Mouse (Mus musculus) layer of hippocampus, adult 9-11 months (tissue): Measurements from ENCODE around the gene Tspan5.
A peak's percentile ranks its signal among the peaks of the same experiment; 100 is the strongest.

Experiments
- DNase-seq: peaks from one replicate; pipeline ENCODE4 v3.0.0; 2022

The Tspan5 gene

DNA sequence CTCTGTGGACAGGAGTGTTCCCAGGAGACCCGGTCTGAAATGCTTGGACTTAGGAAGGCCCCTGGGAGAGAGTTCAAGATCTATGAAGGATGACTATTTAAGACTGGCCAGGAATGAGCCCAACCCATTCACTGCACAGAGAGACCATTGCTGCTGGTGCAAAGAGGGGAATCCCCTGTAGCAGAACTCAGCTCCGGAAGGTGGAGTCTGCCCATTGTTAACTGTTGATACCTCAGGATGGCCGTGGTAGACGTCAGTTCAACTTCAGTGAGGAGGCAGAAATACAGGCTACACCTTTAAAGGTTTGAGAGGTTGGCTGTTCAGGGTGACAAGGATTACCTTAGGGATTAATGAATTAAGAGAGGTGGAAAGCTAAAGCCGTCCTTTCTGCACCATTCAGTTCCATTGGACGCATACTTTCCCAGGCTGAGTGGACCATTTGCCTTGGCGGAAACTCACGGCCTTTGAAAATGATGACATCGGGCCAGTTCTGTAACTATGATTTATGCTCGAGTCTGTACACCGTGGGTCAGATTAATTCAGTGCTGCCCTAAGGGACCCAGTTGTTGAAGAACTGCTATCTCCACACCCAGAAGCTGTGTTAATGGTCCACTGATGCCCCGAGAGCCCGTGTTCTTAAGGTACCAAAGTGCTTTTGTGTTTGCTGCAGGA lies 71.3 kb downstream of the Tspan5 start:
- no peak for DNase-seq

DNA sequence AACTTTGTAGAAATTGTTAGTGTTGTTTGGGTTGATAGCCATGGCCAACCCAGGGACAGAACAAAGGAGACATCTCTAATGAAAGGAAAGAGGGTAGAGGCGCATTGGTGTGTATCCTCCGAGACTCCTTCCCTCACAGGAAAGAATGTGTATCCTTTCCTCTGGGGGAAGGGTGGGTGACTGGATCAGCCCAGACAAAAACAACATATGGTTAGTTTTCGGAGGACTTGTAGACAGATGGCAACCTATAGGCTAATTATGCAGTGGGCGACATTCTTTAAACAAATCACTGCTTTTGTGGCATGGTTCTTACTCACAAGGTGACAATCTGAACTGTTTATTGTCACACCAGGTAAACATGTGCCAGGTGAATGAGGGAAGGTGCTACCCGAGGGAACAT lies 72.5 kb downstream of the Tspan5 start:
- no peak for DNase-seq

DNA sequence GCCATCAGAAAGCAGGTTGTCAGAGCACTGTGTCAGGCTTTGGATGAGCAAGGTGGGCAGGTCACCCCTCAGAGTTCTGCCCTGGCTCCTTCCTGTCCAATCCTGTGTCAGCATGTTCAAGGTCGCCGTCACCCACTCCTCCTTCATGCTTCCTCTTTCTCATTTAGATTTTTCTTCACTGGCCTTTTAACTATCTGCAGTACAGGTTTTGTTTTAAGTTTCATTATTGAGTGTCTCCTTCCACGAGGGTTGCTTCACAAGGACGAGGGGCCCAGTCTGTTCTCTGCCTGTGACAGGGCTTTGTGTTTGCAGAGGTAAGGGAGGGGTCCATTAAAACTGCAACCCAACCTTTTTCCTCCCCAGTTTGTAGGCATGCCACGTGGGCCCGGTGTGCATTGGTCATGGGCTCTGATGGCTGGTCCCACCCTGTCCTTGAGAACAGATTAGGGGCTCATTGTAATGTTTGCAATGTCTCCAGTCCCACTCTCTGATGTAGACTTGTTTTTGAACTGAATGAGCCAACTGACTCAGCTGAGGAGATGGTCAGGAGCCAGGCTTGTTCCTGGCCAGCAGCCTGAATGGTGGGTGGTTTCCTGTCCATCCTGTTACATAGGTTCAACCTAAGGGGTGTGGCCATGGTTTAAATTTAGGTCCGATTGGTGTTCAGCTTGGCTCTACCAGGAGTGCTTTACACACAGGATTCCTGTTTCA lies 73.3 kb downstream of the Tspan5 start:
- no peak for DNase-seq

DNA sequence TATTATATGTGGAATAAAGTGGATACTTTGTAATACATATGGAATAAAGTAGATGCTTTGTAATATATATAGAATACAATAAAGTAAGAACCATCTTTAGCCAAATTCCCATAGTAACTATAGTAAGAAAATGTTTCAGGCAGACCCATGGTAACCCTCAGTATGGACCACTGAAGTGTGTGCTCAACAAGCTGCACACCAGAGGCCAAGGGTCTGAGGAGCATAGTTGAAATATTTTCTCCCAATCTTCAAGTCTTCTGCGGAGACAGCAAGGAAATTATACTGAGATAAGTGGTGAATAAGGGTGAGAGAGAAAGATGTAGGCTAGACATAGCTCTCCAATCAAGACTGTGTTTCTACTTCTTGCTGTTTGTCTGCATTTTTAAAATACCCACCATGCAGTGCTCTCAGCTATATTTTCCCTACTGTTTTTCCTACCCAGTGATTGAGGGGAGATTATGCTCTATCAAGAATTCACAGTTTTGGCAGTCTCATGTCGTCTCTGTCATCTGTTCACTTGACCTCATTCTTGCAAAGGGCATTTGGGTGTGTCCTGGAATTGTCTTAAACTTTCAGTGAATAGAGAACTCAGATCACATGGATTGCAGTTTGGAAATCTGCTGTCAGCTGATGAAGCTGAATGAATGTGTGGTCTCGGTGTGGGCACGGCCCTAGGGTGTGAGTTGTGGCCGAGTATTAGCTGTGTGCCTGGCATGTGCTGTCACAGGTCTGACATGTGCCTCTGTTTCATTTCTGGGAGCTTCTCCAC lies 75.1 kb downstream of the Tspan5 start:
- no peak for DNase-seq

DNA sequence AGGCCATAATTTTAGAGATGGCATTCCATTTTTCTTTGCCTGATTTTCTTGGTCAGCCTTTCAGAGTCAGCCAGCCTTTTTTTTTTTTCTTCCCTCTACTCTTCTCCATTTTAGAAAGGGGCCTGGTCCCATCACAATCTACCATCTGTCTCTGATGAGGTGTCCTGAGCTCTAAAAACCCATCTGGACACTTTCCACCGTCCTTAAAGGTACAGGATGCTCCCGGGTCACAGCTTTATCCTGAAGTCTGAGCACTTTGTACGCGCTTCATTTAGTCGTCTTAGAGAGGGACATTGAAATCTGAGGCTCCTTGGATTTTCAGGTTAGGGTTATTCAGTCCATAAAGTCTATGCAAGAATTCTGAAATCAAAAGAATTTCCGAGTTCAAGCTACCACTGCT lies 77.9 kb downstream of the Tspan5 start:
- DNase-seq, result no peak

DNA sequence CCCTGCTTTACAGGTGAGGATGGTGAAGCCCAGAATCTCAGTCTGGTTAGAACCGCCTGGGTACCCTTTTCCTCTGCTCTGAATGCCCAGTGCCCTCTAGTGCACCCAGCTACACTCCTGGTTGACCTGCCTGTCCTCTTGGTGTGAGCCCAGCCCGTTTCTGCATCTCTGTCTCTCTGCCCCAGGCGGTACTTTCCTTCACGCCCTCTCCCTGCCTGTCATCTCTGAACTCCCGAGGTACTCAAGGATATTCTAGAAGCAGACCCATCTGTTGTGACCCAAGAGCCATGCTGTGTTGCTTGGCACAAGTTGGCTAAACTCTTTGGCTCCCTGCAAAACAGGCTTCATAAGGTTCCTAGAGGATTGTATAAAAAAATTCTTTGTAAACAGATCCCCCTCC lies 78.3 kb downstream of the Tspan5 start:
- no peak for DNase-seq

DNA sequence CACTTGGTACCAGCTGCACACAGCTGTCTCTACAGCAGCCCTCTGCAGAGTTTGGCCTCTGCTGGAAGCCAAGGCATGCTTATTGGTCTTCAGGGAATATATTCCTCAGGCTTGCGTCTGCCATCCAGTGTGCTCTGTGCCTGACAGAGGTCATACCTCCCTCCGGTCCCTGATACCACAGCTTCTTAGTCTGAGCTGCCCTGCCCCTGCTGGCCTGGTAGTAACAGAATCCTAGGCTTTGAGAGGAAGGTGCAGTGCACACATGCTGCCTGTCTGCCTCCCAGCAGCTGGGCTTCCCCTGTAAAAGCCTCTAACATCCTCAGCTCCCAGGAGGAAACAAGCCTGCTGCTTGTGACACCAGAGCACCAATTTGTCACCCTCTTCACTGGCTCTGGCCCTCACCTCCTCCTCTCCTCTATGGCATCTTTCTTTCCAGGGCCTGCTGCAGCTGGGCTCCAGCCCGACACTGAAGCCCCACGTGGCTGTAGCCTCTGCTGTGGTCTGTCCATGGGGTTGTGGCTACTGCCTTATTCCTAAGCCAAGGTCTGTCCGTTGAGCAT lies 80.0 kb downstream of the Tspan5 start:
- DNase-seq, result no peak

DNA sequence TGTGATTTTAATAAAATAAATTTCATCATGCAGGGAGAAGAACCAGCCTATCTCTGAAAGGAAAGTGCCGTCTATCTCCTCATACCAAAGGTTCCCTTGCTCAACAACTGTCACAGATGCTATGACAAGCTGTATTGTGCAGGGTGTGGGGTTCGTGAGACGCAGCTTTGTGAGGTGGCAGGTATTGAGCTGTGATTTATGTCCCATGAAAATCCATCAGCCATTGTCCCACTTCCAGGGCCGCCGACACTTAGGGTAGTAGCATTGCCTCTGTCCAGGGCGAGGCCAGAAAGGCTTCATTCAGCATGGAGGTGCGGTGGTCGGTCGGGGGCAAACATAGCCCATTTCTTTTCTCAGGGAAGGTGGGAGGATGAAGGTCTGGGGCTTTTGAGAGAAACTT lies 81.9 kb downstream of the Tspan5 start:
- DNase-seq, result no peak

DNA sequence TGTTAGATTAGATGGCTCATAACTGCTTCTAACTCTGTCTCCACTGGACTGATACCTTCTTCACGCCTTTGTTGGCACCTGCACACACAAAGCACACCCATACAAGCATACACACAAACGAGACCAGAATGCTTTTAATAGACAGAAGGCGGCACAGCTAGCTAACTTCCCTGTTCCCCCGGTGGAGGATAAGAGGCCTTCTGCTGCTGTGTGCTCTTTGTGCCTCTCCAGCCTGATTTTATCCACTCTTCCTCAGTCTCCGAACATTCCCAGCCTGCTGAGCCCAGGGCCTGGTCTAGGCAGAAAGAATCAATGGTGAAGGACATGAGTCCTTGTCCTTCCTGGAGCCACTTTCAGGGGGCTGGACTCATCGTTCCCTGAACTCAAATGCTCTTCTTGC lies 83.3 kb downstream of the Tspan5 start:
- DNase-seq, result no peak

DNA sequence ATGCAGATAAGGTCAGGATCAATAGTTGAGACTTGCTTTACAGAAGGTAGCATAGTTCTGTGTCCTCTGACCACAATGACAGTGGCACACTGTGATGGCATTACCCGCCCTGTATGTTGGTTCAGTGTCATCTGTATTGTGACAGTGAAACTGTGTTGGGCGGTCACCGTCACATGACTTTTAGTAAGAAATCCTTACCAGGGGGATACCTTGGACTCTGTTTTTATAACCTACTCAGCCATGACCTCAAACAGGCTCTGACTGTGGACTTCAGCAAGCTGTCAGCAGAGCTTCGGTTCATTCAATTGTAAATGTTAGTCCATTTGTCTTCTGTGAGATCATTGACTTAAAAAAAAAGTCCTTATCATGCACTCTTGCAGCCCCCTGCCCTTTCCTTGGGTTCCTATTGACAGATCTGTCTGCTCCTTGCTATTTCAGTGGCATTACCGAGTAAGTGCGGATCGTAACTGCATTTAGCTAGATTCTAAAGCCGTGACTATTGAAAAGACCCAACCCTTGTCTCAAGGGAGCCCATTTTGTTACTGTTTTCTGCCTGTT lies 84.3 kb downstream of the Tspan5 start:
- no peak for DNase-seq

DNA sequence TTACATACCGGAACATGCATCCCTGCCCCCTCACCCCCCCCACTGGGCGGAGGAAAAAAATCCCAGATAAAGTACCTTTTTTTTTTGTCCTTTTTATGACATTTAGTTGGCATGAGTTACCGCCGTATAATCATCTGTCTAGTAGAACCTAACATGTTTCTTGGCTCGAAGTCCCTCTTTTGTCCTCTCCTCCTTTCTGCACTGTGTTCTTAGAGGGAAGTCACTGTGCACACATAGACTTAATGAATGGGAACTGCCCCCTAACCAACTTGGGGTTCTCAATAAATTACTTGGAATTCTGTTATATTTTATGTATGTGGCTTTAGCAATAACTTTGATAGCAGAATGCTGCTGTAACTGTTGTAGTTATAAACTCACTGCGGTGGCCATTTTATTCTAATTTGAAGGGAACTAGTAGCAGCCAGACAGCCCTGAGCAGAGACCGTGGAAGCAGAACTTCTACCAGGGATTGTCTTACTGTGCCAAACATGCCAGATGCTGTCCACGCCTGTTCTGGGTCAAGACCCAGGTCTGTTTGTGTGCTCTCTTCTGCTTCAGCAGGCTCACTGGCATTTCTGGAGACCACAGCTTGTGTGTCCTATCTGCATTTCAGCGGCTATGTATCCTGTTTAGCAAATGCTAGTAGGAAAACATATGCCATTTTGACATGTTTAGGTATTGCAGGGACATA lies 91.0 kb downstream of the Tspan5 start:
- no peak for DNase-seq

DNA sequence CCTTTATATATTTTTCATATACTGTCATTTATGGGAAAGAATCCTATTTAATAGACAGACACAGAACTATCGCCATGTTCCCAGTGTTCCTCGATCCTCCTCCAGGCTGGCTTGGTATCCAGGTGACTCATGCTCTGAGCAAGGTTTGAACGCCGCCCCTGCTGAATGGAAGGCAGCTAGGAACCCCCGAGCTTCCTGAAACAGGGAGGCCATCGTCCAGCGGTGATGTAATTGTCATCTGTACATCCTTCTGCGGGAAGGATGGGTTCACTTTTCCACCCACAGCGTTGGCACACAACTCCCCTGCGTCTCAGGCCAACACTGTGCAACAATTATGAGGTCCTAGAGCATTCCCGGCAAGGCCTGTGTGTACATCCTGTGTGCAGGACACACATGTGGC lies 92.2 kb downstream of the Tspan5 start:
- DNase-seq, result peak; percentile 51

DNA sequence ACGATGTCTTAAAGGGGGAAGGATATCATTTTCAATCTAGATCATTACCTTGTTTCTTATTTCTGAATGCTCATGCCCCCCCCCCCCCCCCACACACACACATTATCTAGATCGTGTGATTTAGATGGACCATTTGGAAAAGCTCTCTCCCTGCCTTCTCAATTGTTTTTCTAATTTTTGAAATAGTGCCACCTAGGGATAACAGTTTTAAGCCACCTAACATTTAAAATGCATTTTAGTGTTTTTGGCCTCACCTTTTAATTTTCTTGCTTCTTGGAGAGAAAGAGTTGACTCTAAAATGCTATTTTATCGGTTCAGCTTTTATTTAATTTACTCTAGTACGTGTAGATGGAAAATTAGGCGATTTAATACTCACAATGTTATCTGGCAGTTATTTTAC lies 94.9 kb downstream of the Tspan5 start:
- no peak for DNase-seq

DNA sequence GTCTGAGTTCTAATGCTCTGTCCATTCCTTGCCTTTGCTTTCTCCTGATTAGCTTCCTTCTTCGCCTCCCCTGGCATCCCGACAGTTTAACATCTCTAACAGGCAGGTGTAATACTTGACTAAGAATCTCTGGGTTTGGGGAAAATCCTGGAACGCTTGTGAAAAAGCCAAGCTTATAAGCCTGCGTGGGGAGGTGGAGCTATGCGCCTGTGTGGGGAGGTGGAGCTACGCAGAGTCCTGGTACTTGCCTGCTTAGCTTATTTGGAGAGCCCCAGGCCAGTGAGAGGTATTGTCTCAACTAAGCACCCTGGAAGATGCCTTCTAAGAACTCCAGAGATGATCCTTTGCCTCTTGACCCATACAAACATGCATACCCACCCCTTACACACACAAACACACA lies 95.7 kb downstream of the Tspan5 start:
- no peak for DNase-seq

DNA sequence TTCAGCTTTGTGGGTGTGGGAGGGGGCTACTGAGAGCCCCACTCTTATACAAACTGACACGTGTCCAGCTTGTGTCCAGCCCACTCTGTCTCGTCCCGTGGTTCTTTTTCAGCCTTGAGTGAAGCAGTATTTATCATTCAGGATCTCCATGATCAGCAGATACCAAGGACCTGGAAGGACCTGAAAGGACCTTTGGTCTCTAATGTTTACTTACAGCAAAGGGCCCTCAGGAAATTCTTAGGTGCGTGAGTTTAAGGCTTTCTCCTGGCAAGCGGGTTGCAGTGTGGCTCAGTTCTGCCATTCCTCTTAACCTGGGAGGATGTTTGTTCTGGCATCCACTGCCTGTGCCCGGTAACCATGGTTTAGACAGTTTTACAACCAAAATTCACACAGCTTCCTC lies 97.7 kb downstream of the Tspan5 start:
- DNase-seq, result no peak

DNA sequence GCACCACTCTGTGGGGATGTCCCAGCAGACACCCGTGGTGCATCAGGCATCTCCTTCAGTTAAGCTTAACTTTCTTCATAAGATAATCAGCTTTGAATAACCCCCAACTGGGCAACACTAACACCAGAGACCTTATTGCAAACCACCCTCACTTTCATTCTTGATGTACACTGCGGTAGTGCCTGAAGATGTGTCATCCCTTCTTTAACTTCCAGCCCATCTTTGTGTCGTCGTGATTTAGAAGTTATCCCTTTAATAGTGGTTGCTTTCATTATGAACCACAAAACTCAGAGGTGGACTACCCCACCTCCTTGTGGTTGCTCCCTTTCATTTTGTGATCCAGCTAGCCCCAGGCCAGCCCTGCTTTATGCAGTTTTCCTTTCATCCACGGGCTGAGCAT lies 99.3 kb downstream of the Tspan5 start:
- DNase-seq, result no peak

DNA sequence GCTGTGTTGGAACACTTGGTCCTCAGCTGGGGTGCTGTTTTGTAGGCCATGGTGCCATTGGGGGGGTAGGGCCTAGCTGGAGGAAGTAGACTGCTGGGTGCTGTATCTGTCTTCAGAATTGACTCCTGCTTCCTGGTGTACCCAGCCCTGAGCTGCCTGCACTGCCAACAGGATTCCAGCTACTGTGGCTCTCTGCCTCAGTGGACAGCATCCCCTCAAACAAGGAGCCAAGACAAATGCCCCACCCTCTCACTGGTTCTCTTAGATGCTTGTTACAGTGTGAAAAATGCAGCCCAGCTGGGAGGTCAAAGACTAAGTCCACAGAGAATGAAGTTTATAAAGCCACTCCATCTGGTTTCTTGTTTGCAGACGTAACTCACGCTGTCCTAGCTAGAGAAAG lies 101.2 kb downstream of the Tspan5 start:
- no peak for DNase-seq

DNA sequence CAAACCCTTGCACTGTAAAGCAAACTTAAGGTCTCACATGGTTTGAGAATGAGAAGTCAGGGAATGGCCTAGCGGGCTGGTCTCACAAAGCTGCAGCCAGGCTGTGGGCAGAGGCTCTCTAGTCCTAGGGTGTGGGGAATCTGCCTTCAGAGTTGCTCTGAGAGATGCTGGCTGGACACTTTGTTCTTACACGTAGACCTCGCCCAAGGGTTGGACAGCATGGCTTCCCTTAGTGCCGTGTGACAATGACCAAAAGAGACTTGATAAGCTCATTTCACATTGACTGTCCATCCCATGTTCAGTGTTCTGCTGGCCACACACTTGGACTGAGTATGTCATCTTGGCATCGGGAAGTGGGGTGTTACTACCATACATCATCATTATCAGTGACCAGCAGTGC lies 101.6 kb downstream of the Tspan5 start:
- no peak for DNase-seq

DNA sequence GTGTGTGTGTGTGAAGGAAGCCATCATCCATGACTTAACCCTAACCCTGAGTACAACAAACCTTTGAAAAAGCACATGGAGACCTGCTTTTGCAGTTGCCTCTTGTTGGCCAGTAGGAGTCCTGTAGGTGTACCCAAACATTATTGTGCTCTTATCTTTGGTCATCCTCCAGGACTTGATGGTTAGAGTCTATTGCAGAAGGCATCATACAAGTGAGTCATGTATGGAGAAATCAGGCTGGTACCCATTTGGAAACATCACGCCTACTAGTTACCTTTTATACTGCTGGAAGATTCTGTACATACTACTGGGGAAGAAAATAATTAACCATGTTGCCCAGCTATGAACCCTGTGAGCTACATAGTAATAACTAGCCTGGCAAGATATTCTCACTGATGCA lies 103.8 kb downstream of the Tspan5 start:
- DNase-seq, result no peak

DNA sequence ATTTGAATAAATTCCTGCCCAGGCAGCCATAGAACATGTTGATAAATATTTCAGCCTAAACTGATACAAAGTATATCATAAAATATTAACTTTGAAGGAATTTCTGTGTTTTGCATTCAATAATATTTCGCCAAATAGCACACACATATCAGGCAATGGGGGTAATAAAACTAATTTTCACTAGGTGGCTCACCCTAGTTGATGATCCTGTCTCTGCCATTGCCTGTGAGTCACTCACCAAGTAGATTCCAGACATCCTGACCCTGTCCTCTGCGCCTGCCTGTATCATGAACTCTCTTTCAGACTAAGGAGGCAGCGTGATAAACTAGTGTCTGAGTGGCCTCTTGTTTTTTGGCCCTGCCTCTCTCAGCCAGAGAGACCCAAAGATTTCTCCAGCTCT lies 105.8 kb downstream of the Tspan5 start:
- no peak for DNase-seq

DNA sequence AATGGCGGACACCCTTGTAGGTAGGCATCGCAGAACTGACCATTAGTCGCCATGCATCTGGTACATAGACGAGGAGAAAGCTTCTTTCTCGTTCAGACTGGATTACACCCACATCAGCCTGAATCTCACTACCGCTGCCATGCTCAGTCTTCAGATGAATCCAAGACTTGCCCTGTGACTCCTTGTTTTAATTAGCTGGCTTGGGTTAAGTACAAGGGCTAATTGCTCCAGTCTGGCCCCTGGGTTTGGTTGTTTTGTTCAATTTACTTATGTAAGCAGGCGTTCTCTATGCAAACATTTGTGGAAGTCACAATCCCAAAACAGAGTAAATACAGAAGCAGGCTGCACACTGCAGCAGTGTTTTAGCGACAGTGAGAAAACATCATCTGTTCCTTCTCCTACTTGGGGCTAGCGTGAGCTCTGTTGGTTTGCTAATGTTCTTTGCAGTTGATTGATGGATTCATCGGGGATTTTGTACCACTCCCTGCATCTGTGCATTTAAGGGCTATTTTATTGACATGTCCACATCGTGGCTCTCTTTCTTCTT lies 107.8 kb downstream of the Tspan5 start:
- peak; percentile 53 for DNase-seq

DNA sequence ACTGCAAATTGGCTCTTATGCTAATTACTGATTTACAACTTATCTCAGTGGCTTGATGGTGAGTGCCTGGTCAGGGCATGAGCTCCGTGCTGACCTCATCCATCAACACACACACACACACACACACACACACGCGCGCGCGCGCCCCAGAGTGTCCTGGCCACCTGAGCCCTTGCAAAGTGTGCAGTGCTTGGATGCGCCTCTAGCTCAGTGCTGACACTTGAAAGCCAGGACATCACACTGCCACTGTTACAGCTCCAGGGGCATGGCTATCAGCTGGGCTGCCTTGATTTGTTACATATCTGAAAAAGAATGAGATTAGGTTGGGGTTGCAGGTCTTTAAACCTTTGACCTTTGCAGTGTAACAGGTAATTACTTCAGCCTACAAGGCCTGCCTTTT lies 109.9 kb downstream of the Tspan5 start:
- no peak for DNase-seq
